Mouse (Mus musculus) mouse embryonic stem cell (cell line): ENCODE data around the gene Dnajb5.

Experiments used
- in situ Hi-C, 2 experiments: fragments of 300-500 bp; cut with MboI; formaldehyde crosslinking; loops; 1 replicate in 1 of 2; 3 replicates in 1 of 2; pipeline ENCODE4 v1.14.3; 2019 to 2020; ENCODE audit warnings: low sequenced_read_pairs in 2 of 2, low pct_unique_long_range_greater_than_20kb in 1 of 2, mixed read lengths in 1 of 2; ENCODE audit not compliant: unreplicated experiment in 1 of 2

Dnajb5 gene

GRCm38 (mm10) chr4:42949676-42950051, at the start of gene Dnajb5:
Gene Dnajb5 (plus strand): TSS chr4:42949814.
- in situ Hi-C loops = no loop called here

GRCm38 (mm10) chr4:42900878-42901277, 48.7 kb upstream of the Dnajb5 start:
- in situ Hi-C loops = no loop called here

- in situ Hi-C loops = no loop called here
Observed at GRCm38 (mm10) chr4:42902174-42902573, 47.4 kb upstream of the Dnajb5 start.

- in situ Hi-C loops = no loop called here
Observed at GRCm38 (mm10) chr4:42902730-42903129, 46.9 kb upstream of the Dnajb5 start.

- in situ Hi-C loops = no loop called here
Observed at GRCm38 (mm10) chr4:42903942-42904341, 45.7 kb upstream of the Dnajb5 start.

- in situ Hi-C loops = no loop called here
Observed at GRCm38 (mm10) chr4:42904523-42904922, 45.1 kb upstream of the Dnajb5 start.

- in situ Hi-C loops = no loop called here
Observed at GRCm38 (mm10) chr4:42904966-42905365, 44.6 kb upstream of the Dnajb5 start.

GRCm38 (mm10) chr4:42913391-42913790, 36.2 kb upstream of the Dnajb5 start:
- in situ Hi-C loops = no loop called here

- in situ Hi-C loops = no loop called here
Observed at GRCm38 (mm10) chr4:42915311-42915710, 34.3 kb upstream of the Dnajb5 start.

GRCm38 (mm10) chr4:42915966-42916365, 33.6 kb upstream of the Dnajb5 start:
- in situ Hi-C loops = no loop called here

- in situ Hi-C loops = no loop called here
Observed at GRCm38 (mm10) chr4:42916617-42917401, 32.8 kb upstream of the Dnajb5 start, which contains the start of gene Phf24. Gene Phf24 (plus strand): TSS chr4:42916660.

- in situ Hi-C loops = no loop called here
Observed at GRCm38 (mm10) chr4:42917402-42917774, 32.2 kb upstream of the Dnajb5 start.

- in situ Hi-C loops = no loop called here
Observed at GRCm38 (mm10) chr4:42920726-42921125, 28.9 kb upstream of the Dnajb5 start.

GRCm38 (mm10) chr4:42921536-42921935, 28.1 kb upstream of the Dnajb5 start:
- in situ Hi-C loops = no loop called here

GRCm38 (mm10) chr4:42922056-42922455, 27.6 kb upstream of the Dnajb5 start:
- in situ Hi-C loops = no loop called here

- in situ Hi-C loops = no loop called here
Observed at GRCm38 (mm10) chr4:42922461-42922860, 27.2 kb upstream of the Dnajb5 start.

- in situ Hi-C loops = no loop called here
Observed at GRCm38 (mm10) chr4:42924095-42924710, 25.4 kb upstream of the Dnajb5 start.

- in situ Hi-C loops = no loop called here
Observed at GRCm38 (mm10) chr4:42928209-42928608, 21.4 kb upstream of the Dnajb5 start.

GRCm38 (mm10) chr4:42928952-42929351, 20.7 kb upstream of the Dnajb5 start:
- in situ Hi-C loops = no loop called here
